Mouse (Mus musculus) lung, postnatal 25 days (tissue): ENCODE measurements around the gene Gpc3.
A peak's percentile ranks its signal among the peaks of the same experiment; 100 is the strongest.
"Not testable (repeated sequence)": the region's sequence is repeated elsewhere in the genome, so short reads cannot be mapped to it uniquely, and the experiment has no call there.

Source experiments
- DNase-seq: peaks from one replicate; pipeline ENCODE4 v3.0.0; 2022; ENCODE audit warnings: low spot score

Gene Gpc3

DNA sequence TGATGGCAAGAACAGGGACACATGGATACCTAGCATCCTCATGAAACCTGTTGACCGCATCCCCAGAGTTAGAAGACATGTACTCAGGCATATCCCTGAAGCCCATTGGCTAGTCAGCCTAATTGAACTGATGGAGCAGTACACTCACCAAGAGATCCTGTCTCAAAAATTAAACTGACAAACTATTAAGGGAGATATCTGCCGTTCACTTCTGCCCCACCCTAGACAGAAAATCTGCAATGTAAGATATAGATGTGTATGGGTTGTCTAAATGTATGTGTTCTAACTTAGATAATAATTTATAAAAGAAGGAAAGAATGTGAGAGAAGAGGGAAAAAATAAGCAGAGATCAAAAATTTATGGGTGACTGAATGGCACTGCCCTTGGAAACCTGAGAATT is 212.6 kb downstream of the Gpc3 start:
- DNase-seq = no peak

DNA sequence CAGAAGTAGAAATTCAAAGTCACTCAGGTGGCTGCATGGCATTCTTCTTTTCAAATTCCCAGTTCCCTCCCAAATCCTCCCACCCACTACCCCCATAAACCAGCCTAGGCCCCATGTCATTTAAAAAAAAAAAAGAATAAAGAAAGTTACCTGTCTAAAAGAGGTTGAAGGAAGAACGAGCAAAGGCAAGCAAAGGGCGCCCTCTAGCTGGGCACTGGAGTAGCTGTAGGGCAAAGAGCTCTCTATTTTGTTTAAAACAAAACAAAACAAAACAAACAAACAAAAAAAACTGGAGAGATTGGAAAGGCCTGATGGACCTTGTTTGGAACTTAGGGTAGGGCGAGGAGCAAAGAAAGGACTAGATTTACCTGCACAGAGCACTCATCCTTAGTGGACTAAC is 238.6 kb downstream of the Gpc3 start:
- DNase-seq = peak; percentile 1

DNA sequence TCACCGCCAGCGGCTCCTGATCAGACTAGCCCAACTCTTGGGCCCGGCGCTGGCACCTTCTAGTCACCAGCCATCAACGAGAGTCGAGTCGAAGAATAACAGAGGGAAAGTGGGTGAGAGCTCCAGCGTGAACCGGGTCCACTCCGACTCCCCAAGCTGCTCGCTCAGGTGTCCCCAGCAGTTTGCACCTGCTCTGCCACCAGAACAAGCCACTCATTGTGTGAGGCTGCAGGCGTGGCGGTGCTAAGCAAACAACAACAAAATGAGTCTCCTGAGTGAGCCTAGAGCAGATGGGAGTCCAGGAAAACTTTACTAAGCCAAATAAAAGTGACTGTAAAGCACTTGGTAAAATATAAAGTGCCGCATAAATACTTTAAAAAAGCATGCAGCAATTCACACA is 239.5 kb downstream of the Gpc3 start:
- peak; percentile 2 for DNase-seq

DNA sequence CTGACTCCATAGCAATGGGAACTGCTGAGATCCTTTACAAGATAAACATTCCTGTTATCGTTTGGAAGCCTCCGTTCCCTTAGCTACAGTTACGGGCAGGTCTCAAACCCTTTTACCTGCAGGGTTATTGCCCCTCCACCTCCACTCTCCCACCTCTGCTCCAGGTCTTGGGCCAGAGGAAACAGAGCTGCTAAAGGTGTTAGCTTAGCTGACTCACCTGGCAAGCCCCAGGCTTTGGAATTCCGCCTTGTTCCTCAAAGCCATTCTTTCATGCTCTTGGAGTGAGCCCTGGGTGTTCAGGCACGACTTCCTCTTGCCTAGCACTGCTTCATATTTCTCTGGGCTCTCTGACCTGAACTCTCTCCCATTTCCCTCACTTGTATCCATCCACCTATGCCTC is 241.3 kb downstream of the Gpc3 start:
- DNase-seq = peak; percentile 54

DNA sequence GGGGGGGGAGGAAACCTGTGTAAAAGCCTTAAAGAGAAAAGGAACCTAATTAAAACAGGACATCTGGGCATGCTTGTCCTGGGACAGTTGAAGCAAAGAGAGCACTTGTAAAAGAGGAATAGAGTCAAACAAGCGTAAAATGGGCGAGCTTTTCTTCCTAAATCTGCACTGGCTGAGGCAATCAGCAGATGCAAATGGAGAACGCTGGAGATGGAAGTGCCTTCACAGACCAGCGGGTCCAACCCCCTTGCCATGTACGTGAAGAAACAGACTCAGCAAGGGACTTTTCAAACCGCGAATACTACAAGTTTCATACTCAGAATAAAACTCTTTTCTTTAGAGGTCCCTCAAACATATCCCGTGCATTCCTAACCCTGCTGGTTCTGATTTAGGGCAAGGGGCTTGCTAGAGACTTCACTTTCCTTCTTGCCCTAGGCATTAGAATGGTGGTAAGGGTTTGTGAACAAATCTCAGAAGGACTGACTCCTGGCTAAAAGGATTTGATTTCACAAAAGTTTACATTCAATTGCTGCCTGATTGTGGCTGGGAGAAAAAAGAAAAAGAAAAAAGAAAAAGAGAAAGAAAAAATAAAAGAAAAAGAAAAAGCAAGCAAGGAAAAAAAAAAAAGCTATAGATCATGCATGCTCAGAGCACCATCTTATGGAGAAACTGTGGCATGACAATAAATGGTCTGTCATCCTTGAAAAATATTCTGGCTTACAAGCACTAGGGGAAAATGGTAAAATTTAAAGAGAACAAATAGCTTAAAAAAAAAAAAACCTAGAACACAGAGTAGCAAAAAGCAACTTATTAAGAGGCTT is 243.6 kb downstream of the Gpc3 start:
- no peak for DNase-seq

DNA sequence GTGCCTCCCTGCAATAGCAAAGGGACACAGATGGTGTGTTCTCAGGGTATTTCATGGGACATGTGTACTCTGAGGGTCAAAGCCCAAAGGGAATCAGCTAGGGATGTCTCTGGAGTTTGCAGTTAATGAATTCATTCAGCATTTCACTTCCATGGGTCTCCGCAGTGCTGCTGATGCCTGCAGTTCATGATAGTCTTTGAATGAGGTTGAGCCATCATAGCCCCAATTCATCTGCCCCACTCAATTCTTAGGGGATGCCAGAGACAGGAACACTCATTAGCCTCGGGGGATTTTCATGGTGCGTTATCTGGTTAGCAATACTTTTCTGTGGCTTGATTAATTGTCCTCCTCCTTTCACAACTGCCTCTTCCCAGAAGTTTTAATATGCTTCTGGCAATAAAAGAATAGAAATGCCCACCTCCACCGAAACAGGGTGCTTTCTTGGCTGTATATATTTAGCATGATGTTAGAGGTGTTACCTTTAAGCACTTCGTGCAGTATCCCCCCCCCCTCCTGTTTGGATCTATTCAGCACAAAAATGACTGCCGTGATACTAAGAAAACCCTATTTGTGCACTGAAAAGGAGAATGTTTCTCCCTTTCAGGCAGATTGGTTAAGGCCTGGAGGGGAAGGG is 244.3 kb downstream of the Gpc3 start:
- no peak for DNase-seq

DNA sequence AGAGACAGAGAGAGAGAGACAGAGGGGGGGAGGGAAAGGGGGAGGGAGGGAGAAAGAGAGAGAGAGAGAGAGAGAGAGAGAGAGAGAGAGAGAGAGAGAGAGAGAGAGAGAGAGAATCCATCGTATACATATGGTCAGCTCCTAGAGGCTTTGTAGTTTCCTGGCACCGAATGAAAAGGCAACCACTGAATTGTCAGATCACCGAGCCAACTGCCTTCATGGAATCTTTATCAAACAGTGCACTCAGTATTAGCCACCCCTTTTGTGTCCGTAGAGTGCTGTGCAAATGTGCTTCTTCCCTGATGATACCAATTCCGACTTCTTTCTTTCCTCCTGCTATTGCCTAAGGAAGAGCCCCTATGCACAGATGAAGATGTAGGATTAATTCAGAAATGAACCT is 246.9 kb downstream of the Gpc3 start:
- no peak for DNase-seq

DNA sequence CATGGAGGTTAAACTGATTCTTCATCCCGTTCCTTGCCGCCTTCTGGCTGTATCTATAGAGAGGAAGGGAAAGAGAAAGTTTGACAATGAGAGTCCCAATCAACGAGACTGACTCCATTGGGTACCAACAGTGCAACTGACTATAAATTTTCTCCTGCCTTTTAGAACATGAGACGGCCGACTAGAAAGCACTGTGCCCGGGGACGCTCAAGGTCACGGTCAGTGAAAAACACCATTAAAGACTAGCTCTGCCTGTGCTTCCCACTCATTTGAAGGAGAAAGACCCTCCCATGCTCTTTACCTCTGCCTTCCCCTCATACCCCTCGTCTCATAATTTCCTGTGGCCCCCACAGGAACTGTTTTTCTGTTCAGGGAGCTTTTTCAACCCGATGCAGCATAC is 248.0 kb downstream of the Gpc3 start:
- no peak for DNase-seq

DNA sequence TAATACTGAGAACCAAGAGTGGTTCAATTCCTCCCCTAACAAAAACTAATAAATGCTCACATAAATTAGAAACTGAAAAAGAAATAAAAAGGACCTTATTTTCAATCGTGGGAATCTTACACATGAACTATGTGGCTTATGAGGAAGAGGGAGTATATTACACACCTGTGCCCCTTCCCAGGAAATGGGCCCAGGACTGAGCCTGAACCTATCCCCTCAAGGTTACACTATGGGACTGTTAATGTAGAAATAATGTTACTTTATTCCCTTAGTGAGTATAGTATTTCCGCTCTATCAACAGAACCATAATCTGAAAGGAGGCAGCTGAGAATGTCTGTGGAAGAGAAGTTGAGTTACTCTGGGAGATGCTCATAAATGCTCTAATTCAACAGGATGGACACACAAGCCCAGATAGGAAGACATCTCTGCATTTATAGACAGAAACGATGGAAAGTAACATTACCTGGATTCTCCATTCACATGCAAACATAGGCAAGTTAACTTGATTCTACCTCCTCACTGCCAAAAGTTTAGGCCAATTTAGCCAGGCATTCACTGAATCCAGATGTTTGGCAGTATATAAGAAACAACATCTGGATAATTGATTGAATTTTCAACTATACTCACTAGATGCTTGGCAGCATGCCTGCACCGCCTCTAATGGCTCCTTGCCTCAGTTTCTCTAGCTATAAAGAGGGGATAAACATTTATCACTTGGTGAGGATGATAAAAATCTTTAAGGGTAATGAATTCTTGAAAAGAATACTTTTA is 251.3 kb downstream of the Gpc3 start:
- DNase-seq = no peak

DNA sequence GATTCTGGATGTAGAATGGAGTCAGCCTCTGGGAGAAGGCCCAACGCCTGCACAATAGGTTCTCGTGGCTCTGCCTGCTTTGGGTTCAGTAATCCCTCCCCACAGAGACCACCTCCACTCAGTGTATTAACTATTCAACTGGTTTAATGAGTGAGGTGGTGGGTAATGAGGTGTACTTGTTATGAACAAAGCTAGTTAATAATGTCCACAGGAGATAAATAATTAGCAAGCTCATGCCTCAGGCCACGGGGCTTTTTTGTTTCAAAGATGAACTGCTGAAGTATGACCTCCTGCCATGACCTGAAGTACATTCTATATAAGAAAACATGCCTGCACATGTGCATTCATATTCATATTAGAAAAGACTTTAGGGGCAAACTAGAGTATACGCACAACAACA is 260.8 kb downstream of the Gpc3 start:
- DNase-seq = no peak

DNA sequence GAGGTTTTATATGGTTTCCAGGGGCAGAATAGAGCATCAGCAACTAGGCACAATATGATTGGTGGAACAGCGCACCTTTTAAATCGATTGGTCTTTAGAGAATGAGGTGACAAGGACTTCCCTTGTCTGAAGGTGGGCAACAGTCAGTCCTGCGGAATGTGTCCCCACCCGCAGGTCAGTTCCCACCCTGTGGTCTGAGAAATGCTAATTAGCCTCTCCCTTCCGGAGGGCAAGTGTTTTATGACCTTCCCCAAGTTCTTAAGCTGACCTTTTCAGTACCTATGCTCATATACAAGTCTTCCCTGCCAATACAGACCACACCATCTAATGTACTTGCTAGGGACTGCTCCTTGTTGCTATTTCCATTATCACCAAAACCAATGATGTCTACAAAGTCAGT is 263.1 kb downstream of the Gpc3 start:
- DNase-seq = not testable (repeated sequence)

DNA sequence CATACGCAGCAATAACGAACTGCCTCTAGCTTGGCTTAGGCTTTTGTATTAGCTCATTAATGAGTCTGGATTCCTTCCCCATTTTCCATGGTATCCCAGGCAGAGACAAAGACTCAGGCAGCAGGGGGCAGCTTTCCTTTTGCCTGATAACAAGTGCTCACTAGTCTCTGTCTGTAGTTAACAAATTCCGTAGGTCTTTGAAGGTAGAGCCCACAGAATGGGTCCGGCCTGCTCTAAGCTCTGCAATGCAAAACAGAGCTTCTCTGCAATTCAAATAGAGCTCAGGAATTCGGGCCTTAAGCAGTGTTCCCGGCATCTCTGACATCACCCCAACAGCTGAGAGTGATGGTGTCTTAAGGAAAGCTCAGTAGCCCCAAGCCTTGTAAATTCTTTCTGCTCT is 265.0 kb downstream of the Gpc3 start:
- DNase-seq = no peak

DNA sequence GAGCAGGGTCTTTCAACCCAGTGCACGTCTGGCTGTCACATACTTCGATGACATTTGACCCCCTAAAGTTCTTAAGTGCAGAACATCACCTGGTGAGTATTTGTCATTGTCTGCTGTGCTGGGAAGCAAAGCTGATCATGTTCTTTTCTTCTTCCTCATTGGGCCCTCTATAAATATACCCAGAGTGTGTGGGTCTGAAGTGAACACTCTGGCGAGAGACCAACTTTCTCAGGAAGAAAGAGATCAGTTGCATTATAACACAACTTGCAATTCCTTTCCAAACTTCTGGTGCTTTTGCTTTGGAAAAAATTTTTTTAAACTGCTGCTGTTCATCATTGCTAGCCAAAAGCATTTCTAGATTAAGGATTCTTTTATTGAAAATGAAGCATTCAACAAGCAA is 269.7 kb downstream of the Gpc3 start:
- no peak for DNase-seq

DNA sequence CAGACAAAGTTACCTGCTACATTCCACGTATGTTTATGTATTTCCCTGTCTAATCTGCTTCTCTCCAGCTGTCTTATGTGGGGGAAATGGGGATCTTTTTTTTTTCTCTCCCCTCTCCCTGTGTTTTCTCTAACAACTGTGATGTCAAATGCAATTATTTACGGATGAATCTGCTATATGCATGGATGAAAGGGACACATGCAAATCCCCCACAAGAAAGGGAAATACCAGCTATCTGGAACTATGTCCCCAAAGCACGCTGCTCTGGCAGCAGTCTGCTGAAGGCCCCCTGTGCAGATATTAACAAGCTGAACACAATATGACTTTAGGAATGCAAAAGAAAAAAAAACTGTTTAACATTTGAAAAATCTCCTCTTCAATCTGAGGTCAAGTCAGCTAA is 273.5 kb downstream of the Gpc3 start:
- no peak for DNase-seq

DNA sequence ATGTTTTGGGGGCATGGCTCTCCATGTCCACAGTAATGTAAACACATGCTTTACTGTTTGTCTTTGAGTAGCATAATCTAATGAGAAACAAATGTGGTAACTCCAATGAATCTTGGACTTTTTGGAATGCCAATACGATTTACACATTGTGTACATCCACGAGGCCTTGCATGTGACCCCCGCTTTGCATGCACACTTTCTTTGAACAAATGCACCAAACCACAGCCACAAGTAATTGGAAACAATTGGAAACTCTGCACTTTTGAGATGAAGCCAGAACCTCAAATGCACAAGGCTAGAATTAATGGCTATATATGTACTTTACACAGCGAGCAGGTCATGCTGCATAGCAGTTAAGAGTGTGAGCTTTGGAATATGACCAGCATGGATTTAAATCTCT is 292.0 kb downstream of the Gpc3 start:
- no peak for DNase-seq

DNA sequence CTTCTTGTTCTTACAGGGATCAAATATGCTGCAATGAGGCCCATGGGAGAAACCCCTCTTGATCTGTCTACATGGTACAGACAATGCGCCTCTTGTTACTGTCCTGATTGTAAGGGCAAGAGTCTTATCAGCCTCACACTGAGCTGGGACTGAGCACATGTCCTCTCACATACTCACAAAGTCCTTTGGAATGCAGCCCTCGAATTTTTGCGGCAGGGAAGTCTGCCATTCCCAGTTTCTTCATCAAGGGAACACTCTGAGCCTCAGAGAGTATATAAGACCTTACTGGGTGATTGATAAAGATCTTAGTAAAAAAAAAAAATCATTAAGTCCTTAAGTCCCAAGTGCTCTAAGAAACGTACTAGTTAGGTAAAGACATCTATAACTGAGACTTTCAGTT is 293.1 kb downstream of the Gpc3 start:
- DNase-seq = peak; percentile 2

DNA sequence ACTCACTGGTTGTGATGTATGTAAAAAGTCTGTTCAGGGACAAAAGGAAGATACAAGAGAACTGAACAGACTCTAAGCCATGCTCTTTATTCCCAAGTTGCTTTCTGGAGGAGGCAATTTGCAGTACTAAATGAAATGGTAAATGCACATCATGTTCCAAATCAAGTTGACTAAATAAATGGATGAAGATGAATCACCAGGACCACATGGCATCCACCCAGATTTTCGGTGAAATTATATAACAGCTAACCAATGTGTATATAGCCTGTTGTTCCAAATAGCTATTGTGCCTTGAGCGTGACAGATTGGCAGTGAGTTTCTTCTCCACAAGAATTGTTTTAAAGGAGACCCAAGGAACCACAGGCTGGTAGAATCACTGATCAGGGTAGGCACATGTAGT is 302.8 kb downstream of the Gpc3 start:
- no peak for DNase-seq

DNA sequence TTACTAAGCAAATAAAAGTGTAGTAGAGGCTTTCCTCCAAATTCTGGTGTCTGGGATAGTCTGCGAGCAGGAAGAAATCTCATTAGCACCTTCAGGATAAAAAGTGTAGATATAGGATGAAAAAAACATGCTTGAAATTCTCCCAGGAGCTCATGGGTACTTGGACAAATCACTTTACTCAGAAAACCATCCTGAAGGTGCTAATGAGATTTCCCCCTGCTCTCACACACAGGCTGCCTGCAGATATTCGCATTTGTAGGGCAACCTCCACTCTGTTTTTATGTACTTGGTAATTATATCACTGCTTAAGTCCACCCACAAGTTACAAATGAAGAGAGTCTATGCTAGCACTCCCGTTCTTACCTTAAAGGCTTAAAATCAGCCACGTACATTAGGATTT is 308.5 kb downstream of the Gpc3 start:
- DNase-seq = no peak

DNA sequence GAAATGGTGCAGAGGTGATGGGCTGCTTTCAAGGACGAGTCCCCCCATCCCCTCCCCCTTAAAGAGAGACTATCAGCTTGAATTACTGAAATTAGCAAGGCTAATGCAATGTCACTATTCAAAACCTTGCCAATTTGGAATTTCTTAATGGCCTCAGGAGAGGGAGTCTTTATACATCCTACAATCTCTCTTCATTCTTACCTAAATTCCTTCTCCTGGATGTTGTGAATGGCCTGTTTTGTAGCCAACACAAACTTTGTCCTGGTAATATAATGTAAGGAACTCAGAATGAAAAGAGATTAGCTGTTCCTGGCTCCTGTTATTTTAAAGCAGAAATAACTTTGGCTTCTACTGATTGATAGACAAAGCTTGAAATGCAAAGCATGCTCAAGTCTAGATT is 325.0 kb downstream of the Gpc3 start:
- no peak for DNase-seq

DNA sequence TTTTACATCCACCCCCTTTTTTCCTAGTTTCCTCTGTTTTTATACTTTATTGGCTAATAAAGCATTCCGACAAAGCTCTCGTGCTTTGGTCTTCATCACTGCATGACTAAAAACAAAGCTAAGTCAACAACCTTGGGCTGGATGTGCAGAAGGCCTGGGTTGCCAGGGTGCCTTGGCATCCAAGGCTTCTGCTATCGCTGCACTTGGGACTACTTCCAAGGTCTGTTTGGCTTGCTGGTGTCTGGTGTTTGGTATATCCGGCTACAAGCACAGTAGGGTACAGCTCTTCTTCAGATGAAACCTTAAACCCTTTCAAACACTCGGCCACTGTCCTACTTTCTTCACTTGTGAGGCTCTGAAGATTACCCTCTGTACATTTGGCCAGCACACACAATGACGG is 325.8 kb downstream of the Gpc3 start:
- peak; percentile 0 for DNase-seq

DNA sequence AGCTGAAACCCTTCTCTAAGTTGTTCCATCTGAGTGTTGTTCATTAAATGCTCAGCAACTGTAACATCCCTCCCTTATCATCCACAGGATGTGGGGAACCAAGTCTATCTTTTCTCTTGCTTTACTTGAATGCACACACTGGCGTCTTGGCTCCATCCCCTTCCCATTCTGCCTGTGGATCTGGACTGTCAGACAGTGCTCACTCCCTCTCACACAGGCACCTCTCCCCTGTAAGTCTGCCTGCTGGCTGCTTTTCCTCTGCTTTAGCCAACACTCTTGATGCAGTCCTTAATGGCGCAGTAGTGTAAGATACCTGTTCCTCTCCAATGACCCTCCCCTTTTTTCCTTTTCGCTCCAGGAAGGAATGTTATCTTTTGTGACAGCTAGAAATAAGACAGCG is 331.7 kb downstream of the Gpc3 start:
- DNase-seq = no peak

DNA sequence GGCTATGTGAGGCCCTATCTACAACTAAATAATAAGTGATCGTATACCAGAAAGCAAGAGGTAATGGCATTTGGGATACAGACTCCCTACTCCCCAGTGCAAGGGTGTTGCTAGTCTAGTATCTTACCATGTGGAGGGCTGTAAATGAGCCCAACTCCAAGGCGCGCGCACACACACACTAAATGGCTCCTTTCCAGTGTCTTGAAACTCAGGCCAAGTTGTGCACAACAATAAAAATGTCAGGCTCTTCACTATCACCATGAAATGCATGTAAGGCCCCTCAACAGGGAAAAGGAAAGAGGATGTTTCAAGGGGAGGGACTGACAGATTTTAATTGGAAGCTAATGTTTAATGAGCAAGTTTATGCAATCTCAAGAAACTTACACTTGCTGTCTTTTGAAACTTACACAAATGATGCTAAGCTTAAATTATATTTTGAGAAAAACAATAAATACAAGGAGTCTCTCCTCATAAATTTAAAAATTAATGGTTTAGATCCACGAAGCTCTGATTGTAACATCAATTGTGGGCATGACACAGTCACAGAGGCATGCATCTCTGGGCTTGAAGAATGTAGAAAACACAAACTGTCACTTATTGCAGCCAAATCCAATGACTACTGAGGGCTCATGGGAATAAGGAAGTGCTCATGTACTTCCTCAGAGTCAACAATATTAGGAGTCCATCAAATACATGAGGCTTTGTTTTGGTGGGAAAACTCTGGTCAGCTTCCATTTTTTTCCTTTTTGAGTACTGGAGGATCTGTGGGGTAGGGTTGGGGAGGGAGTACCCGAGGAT is 332.4 kb downstream of the Gpc3 start:
- DNase-seq = no peak
